Mouse (Mus musculus) kidney, embryonic 16.5 days (tissue): Measurements from ENCODE around the gene Tnnt1. TPM values are rescaled to one million over a fixed set of nuclear protein-coding genes. Genes with fewer than 3 reads are reported as not detected.
"Not testable (repeated sequence)": the region's sequence is repeated elsewhere in the genome, so short reads cannot be mapped to it uniquely, and the experiment has no call there.

Experiments used
- ATAC-seq: fragments of 200-750 bp; cut with Nextera tagmentation; 2 replicates; pipeline ENCODE4 v1.8.0; 2017; ENCODE audit warnings: moderate TSS enrichment; ENCODE audit not compliant: low FRiP score, low TSS enrichment
- H3K27ac ChIP-seq: fragments of 300-500 bp; sonication (generic); 2 replicates; pipeline ENCODE4 v1.5.1; 2014; ENCODE audit warnings: low read length
- H3K27me3 ChIP-seq: fragments of 300-500 bp; sonication (generic); 2 replicates; pipeline ENCODE4 v1.6.1; 2014; ENCODE audit warnings: low read length, control low read depth, mixed read lengths; ENCODE audit not compliant: insufficient read depth
- H3K36me3 ChIP-seq: fragments of 300-500 bp; sonication (generic); 2 replicates; pipeline ENCODE4 v1.6.1; 2014; ENCODE audit warnings: low read length, control low read depth, mixed read lengths; ENCODE audit not compliant: insufficient read depth
- H3K4me1 ChIP-seq: fragments of 300-500 bp; sonication (generic); 2 replicates; pipeline ENCODE4 v1.6.1; 2014; ENCODE audit warnings: low read length, control low read depth, mixed read lengths; ENCODE audit not compliant: insufficient read depth
- H3K4me2 ChIP-seq: fragments of 300-500 bp; sonication (generic); replicated peaks from 2 replicates; pipeline ENCODE4 v1.6.1; 2014; ENCODE audit warnings: low read depth, low read length
- H3K4me3 ChIP-seq: fragments of 300-500 bp; sonication (generic); 2 replicates; pipeline ENCODE4 v1.5.1; 2014; ENCODE audit warnings: mild to moderate bottlenecking, low read length
- H3K9ac ChIP-seq: fragments of 300-500 bp; sonication (generic); replicated peaks from 2 replicates; pipeline ENCODE4 v1.6.1; 2014; ENCODE audit warnings: low read length
- H3K9me3 ChIP-seq: fragments of 300-500 bp; sonication (generic); 2 replicates; pipeline ENCODE4 v1.6.1; 2016; ENCODE audit warnings: low read length, control low read depth
- WGBS: fragments of 180-500 bp; shearing (Covaris S2); extraction: QIAGEN DNeasy Blood & Tissue Kit; methylation state at CpG from one replicate; pipeline ENCODE4 v1.1.7; 2014; 5-methylcytosine and 5-hydroxymethylcytosine counted together
- polyA plus RNA-seq: library from polyadenylated mRNA; unstranded; fragments of >200 nt; fragmentation: Nextera tagmentation; extraction: Ambion mirVana; gene quantifications from 2 replicates; pipeline ENCODE4 v1.2.1, GENCODE M21; 2015

Gene Tnnt1
- polyA plus RNA-seq, 1 experiment from 2014 or later: 20.9 TPM

DNA sequence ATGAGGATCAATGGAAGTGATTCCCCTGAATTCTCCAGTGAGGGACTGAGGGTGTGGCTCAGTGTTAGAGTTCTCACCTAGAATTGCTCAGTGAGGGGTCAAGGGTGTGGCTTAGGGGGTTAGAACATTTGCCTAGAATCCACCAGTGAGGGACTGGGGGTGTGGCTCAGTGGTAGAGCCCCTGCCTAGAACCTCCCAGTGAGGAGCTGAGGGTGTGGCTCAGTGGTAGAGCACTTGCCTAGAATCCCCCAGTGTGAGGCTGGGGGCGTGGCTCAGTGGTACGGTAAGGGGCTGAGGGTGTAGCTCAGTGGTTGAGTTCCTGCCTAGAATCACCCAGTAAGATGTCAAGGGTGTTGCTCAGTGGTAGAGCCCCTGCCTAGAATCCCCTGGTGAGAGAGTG lies 22.8 kb upstream of the Tnnt1 start:
- H3K4me3 ChIP-seq: no peak overlapping the region
- H3K27ac ChIP-seq: no peak overlapping the region
- H3K9me3 ChIP-seq: no peaks in the 10 kb centered on the region
- H3K4me1 ChIP-seq: no peaks in the 10 kb centered on the region
- 77% methylated on average over 2 of the region's 2 CpGs for WGBS
- H3K4me2 ChIP-seq: no peak overlapping the region
- ATAC-seq: no peak
- H3K36me3 ChIP-seq: no peaks in the 10 kb centered on the region
- no peak overlapping the region for H3K9ac ChIP-seq
- H3K27me3 ChIP-seq: no peaks in the 10 kb centered on the region

DNA sequence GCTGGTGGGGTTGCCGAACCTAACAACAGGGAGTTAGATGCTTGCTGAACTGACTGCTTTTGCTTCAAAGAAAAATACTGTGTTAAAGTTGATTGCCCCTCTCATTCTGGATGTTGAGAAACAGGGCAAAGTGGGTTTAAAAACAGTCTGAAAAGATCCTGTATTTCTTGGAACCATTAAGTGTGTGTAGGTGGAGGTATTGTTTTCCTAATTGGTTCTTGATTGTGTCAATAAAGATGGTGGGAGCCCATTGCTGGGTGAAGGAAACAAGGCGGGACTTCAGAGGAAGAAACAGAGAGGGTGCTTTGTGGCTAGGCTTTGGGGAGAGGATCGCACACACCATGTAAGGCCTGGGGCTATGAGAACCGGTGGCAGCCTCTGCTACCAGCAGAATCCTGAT lies 21.0 kb upstream of the Tnnt1 start:
- Histone ChIP-seq H3K27ac (no peak overlapping the region), H3K9ac (no peak overlapping the region), H3K27me3 (no peaks in the 10 kb centered on the region), H3K36me3 (no peaks in the 10 kb centered on the region), H3K4me1 (no peaks in the 10 kb centered on the region), H3K4me3 (no peak overlapping the region), H3K9me3 (no peaks in the 10 kb centered on the region), H3K4me2 (no peak overlapping the region)
- 43% methylated on average over 4 of the region's 4 CpGs for WGBS
- ATAC-seq: no peak

DNA sequence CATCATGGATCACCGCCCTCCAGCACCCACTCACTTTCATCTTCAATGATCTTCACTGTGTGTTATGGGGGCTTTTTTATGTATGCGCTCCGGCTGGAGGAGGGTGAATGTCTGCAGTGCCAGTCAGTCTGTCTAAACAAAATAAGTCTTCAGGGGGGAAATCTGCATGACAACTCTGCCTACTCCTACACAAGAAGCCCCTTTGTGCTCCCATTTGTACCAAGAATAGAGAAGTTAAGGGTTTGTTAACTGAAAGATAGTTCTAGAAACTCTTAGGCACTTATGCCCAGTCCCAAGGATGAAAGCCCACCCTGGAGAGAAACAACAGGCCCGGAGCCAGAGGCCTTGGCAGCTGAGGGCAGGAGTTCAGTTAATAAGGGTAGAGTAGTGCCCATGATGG lies 20.2 kb upstream of the Tnnt1 start:
- Histone ChIP-seq H3K36me3 (no peaks in the 10 kb centered on the region), H3K4me2 (no peak overlapping the region), H3K27me3 (no peaks in the 10 kb centered on the region), H3K27ac (no peak overlapping the region), H3K4me1 (peaks cover 3% of the 10 kb centered on the region; the same call in 1 of the 2 replicates), H3K9me3 (no peaks in the 10 kb centered on the region), H3K9ac (no peak overlapping the region), H3K4me3 (no peak overlapping the region)
- ATAC-seq: no peak
- WGBS: 82% methylated on average over 4 of the region's 4 CpGs

DNA sequence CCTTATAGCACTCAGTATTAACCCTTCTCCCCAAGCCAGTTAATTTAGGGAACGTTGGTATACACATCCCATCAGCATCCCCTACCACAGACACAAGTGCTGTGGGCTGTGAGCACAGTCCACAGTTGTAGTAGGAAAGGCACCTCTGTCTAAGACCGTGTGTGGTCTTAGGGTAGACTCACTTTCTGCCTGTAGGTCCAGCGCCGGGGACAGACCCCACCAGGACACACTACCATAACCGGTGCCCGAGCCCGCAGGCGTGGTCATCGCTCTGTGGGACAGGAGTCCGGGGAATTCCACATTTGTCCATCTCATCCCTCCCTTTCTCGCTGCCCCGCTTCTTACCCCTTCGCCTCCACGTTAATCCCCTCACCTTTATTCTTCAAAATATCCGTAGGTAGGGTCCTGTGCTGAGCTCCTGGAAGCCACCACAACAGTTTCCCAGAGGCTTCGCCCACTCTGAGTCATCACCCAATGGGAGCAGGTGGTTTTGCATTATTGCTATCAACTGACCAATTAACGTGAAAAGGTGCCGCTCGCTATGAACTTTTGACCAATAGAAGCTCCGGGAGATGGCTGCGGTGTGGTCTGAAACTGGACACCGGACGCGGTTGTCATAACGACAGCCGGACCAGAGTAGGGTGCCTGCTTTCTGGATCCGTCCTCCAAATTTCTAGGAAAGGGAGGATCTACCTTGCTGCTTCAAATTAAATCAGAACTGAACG lies 16.0 kb upstream of the Tnnt1 start, which contains the start of gene Dnaaf3:
TSS of gene Dnaaf3 (minus strand) at position 449 of the 725 bp plus-strand sequence.
- Histone ChIP-seq H3K4me3 (peak within 1 kb of the TSS; percentile 42), H3K4me1 (peaks cover 3% of the 10 kb centered on the region; the same call in 1 of the 2 replicates), H3K9ac (peak within 1 kb of the TSS; percentile 55), H3K4me2 (peak within 1 kb of the TSS; percentile 79), H3K36me3 (no peaks in the 10 kb centered on the region), H3K27me3 (no peaks in the 10 kb centered on the region), H3K27ac (no peak within 1 kb of the TSS), H3K9me3 (no peaks in the 10 kb centered on the region)
- ATAC-seq: peak; percentile 97
- 2% methylated on average over 28 of the region's 28 CpGs for WGBS

DNA sequence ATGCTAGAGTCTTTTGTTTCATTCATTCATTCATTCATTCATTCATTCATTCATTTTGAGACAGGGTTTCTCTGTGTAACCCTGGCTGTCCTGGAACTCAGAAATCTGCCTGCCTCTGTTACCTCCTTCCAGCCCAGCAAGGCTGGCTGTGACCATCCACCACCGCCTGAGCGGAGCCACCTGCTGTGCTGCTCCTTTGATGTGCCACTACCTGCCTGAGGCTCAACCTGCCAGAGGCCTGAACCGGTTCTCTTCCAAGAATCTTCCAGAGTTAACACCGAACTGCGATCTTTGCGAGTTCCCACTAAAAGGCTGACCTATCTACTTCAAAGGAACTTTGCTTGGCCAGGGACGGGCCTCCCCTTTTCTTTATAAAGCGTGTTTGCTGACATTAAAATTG lies 14.0 kb upstream of the Tnnt1 start:
- not testable (repeated sequence) for H3K27me3 ChIP-seq, H3K9ac ChIP-seq, H3K4me1 ChIP-seq, H3K9me3 ChIP-seq, ATAC-seq, H3K27ac ChIP-seq, H3K36me3 ChIP-seq, H3K4me2 ChIP-seq, H3K4me3 ChIP-seq
- 42% methylated on average over 7 of the region's 8 CpGs for WGBS

DNA sequence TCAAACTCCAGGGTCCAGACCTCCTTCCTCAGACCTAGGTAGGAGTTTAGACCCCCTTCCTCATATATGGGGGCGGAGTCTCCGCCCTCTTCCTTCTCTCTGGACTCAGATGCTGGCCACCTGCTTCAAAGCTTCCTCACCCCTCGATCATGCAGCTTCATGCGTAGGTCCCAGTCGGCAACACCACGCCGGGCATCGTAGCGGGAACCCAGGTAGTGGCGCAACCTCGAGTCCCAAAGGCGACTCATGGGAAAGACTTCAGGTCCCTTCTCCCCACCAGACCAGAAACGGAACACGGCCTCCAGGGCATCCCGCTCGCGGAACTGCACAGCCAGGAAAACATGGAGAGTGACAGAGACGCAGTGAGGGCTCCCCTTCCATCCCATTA lies 11.1 kb upstream of the Tnnt1 start:
- no peaks in the 10 kb centered on the region for H3K27me3 ChIP-seq
- peak overlapping the region; percentile 45; the same call in 1 of the 2 replicates for H3K4me3 ChIP-seq
- WGBS: 53% methylated on average over 18 of the region's 18 CpGs
- peak overlapping the region; percentile 69 for H3K9ac ChIP-seq
- no peak for ATAC-seq
- no peaks in the 10 kb centered on the region for H3K9me3 ChIP-seq
- peak overlapping the region; percentile 62 for H3K4me2 ChIP-seq
- H3K36me3 ChIP-seq: no peaks in the 10 kb centered on the region
- H3K27ac ChIP-seq: no peak overlapping the region
- H3K4me1 ChIP-seq: peaks cover 9% of the 10 kb centered on the region

DNA sequence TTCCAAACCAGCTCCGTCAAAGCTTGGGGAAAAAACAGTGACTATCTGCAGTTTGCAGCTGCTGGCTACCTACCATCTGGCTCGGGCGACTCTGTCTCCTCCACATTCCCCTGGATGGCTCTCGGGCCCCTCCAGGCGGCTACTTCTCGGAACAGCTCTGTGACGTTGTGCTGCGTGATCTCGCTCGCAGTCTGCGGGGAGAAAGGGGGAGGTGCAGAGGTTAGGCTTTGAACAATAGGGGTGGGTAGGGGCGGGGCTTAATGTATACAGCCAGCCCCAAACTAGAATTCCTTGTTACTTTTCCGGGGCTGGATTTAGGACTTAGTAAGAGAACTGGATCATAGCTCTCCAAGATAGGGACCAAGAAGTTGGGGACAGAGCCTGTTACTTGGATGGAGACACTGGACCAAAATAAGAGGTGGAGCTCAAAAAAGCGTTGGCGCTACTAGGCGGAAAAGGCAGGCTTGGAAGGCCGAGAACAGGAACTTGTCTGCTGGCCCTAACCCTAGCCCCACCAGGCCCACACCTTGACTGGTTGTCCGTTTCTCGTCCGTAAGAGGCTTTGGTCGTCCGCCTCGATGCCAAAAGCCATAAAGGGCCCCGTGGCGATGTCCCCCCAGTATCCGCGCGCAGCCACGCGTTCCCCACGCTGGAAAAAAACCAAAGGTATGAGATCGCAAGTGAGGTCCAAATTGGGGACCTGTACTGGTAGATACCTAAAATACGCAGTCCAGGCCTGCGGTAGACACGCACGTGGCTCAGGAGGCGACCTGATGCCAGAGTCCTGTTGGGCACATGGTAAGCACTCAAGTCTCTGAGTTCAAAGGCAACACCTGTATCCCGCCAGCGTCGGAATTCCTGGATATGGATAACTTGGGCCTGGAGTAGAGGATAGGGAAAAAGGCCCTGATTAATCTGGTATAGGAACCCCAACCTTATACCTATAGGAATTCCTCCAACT lies 10.4 kb upstream of the Tnnt1 start:
- ATAC-seq: peak; percentile 92
- Histone ChIP-seq H3K4me1 (peaks cover 7% of the 10 kb centered on the region), H3K36me3 (no peaks in the 10 kb centered on the region), H3K4me3 (peak overlapping the region; percentile 45), H3K9ac (peak overlapping the region; percentile 69), H3K4me2 (peak overlapping the region; percentile 62), H3K27me3 (peaks cover 2% of the 10 kb centered on the region; the same call in 1 of the 2 replicates), H3K9me3 (no peaks in the 10 kb centered on the region), H3K27ac (peak overlapping the region; percentile 55)
- 24% methylated on average over 40 of the region's 40 CpGs for WGBS

DNA sequence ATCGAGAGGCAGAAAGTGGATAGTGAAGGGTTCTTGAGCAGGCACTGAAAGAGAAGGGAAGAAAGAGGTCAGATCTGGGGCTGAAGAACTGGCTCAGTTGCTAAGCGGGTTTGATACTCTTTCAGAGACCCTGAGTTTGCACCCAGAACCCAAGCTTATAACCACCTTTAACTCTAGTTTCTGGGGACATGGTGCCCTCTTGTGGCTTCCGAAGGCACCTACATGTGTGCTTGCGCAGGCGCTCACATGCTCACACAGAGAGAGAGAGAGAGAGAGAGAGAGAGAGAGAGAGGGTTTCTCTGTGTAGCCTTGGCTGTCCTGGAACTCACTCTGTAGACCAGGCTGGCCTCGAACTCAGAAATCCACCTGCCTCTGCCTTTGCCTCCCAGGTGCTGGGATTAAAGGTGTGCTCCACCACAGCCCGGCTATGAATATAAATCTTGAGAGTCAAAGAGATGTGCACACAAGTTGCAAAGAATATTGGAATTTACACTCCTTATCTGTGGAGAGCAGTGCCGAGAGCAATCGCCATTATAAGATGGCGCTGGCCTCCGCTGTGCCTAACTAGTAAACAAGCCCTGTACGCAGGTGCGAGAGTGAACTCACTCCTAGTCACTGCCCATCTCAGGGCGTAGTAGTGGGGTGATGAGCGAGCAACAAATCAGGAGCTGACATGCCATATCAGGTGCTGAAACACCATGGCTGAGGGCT lies 8.2 kb upstream of the Tnnt1 start, which contains the start of gene Tnni3:
TSS of gene Tnni3 (minus strand) at position 18 of the 711 bp plus-strand sequence.
- H3K27me3 ChIP-seq, H3K27ac ChIP-seq, H3K9ac ChIP-seq, ATAC-seq, H3K4me3 ChIP-seq, H3K36me3 ChIP-seq, H3K9me3 ChIP-seq, H3K4me2 ChIP-seq: not testable (repeated sequence)
- peaks cover 17% of the 10 kb centered on the region for H3K4me1 ChIP-seq
- 65% methylated on average over 15 of the region's 15 CpGs for WGBS

DNA sequence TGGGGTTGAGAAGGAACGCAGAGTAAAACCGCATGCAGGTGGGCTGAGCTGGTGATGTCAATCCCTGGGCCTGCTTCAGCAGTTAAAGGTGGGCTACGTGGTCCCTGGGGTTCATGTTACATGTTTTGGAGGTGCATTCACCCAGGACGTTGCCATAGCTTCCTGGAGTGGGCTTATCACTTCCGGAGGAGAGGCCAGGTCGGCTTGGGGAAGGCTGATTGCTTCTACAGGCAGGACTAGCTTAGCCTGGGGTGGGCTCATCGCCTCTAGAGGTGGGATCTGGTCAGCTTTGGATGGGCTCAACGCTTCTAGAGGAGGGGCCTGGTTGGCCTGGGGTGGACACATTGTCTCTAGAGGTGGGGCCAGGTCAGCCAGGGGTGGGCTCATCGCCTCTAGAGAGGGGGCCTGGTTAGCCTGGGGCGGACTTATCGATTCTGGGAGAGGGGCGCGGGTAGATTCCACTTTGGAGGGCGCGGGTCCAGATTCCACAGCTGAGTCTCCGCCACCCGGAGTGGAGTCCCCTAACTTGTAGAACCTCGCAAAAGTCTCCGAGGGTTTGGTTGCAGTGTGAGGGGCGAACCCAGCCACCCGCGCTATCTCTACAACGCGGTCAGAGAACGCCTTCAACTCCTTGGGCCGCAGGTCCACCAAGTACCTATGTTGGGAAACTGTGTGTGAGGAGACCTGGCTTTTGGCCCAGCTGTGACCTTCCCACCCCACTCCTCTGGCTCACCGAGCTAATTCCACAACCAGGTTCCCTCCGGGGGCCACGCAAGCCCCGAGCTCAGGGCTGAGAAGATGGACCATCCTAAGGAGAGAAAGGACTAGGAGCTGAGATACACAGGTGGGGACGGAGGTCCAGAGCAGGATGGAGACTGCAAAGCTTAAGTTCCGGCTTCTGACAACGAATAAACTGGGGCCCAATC lies 7.3 kb upstream of the Tnnt1 start:
- peaks cover 4% of the 10 kb centered on the region; the same call in 1 of the 2 replicates for H3K27me3 ChIP-seq
- no peaks in the 10 kb centered on the region for H3K9me3 ChIP-seq
- H3K4me3 ChIP-seq: no peak overlapping the region
- H3K27ac ChIP-seq: no peak overlapping the region
- no peaks in the 10 kb centered on the region for H3K36me3 ChIP-seq
- WGBS: 86% methylated on average over 33 of the region's 33 CpGs
- no peak overlapping the region for H3K4me2 ChIP-seq
- ATAC-seq: no peak
- no peak overlapping the region for H3K9ac ChIP-seq
- H3K4me1 ChIP-seq: peaks cover 17% of the 10 kb centered on the region
